Mouse (Mus musculus): ENCODE measurements around the gene Camk2n2.

GRCm38 (mm10) chr16:20653315-20653714, 32.2 kb upstream of the Camk2n2 start:
- TF ChIP-seq TAL1 (IDR thresholded peaks at IDR 0.05; ENCODE audit: low read length) (no peak), GATA1 (IDR thresholded peaks at IDR 0.05; ENCODE audit: low read length) (no peak)
